Mouse (Mus musculus): ENCODE results near the gene Nxf1. TPM values are rescaled to one million over a fixed set of nuclear protein-coding genes. Genes with fewer than 3 reads are reported as not detected.

Nxf1 gene
- 200 and 218 TPM in 2 replicates for polyA plus RNA-seq (2015; fragmentation: Nextera tagmentation; extraction: Ambion mirVana)

DNA sequence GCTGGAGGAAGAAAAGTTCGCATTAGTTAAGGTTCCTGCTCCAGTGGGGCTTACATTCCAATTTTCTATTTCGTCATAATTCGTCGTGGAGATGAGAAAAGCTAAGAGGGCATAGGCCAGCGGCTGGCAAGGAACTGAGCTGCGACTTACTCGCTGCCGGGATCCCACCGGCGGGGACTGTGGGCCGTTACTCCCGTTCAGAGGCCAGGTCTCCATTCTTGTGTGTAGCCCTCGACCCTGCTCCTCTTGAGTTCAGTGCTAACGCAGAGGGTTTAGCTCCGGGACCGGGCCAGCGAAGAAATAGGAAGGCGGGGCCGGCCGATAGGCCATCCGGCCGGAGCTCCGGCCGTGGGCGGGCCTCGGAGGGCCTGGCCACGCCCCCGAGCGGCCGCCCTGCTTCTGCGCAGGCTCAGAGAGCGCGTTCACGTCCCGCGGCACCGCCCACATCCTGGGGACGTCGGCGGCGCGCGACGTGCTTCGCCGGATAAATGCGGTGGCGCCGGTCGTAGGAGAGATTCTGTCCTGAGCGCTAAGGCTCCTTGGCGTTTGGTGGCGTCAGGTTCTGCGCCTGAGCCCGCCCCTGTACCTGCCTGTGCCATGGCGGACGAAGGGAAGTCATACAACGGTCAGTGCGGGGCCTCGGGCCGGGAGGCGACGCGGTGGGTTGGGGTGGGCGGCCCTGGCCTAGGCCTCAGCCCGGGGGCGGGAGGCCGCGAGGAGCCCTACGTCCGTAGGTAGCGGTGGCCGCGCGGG lies at the start of gene Nxf1:
Gene Nxf1, plus strand, starts transcription at position 439 of the 753 bp plus-strand sequence.
- Histone ChIP-seq H3K4me2 (ENCODE audit: low read length) (peak within 1 kb of the TSS; percentile 87), H3K4me3 (replicated peaks; ENCODE audit: low read length) (peak within 1 kb of the TSS; percentile 88)
- under 1% methylated on average over 72 of the region's 75 CpGs for WGBS

DNA sequence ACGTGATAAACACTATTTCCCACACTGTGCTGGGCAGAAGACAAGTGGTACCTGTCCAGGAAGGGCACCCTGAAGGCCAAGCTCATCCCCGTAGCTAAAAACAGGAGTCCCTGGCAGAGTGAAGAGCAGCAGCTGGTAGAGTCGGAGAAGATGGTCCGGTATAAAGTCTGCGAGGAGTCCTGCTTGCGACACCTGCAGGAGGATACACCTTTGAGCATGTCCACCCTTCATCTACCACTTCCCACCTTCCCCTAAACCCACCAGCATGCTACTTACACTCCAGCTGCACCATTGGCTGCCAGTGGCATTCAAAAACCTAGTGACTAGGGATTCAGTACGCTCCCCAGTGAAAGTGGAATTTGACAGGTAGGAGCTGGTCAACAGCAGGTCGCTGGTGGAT lies 47.9 kb upstream of the Nxf1 start:
- ATAC-seq, result no peak
- Histone ChIP-seq H3K27ac (ENCODE audit: low read length) (no peak overlapping the region), H3K4me1 (replicated peaks; ENCODE audit: control insufficient read depth, insufficient read depth, low read length) (peaks cover 29% of the 10 kb centered on the region), H3K36me3 (ENCODE audit: control insufficient read depth, insufficient read depth) (peaks cover 31% of the 10 kb centered on the region), H3K9ac (replicated peaks; ENCODE audit: low read depth, low read length) (no peak overlapping the region), H3K9me3 (ENCODE audit: control insufficient read depth, low read length) (no peaks in the 10 kb centered on the region), H3K4me2 (ENCODE audit: low read length) (no peak overlapping the region), H3K4me3 (replicated peaks; ENCODE audit: low read length) (no peak overlapping the region), H3K27me3 (replicated peaks; ENCODE audit: control insufficient read depth, insufficient read depth, low read length) (no peaks in the 10 kb centered on the region)
- WGBS, result 96% methylated on average over 8 of the region's 8 CpGs

More for the DNA sequence above, at the start of gene Nxf1:
- Histone ChIP-seq H3K27ac (ENCODE audit: low read length) (peak within 1 kb of the TSS; percentile 86), H3K36me3 (ENCODE audit: control insufficient read depth, insufficient read depth) (peaks cover 13% of the 10 kb centered on the region; the same call in 1 of the 2 replicates), H3K27me3 (replicated peaks; ENCODE audit: control insufficient read depth, insufficient read depth, low read length) (no peaks in the 10 kb centered on the region), H3K4me1 (replicated peaks; ENCODE audit: control insufficient read depth, insufficient read depth, low read length) (peaks cover 24% of the 10 kb centered on the region), H3K9ac (replicated peaks; ENCODE audit: low read depth, low read length) (peak within 1 kb of the TSS; percentile 82), H3K9me3 (ENCODE audit: control insufficient read depth, low read length) (no peaks in the 10 kb centered on the region)
- peak; percentile 96 for ATAC-seq

DNA sequence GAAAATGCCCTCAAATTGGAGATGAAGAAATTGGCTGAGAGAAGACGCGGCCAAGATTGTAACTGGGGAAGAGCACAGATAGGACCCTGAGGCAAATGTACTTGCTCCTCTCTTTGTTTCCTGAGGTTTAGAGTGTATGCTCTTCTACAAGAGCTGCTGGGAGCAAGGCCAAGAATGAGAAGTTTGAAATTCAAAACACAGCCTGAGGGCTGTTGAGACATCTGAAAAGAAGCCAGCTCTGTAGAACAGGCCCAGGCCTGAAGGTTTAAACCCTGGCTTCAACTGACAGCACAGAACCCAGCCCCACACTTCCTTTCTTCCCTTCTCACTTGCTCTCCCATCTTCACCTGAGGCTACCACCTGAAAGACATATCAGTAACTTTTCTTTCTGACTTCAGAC lies 46.8 kb upstream of the Nxf1 start:
- no peak overlapping the region for H3K27ac ChIP-seq (ENCODE audit: low read length)

DNA sequence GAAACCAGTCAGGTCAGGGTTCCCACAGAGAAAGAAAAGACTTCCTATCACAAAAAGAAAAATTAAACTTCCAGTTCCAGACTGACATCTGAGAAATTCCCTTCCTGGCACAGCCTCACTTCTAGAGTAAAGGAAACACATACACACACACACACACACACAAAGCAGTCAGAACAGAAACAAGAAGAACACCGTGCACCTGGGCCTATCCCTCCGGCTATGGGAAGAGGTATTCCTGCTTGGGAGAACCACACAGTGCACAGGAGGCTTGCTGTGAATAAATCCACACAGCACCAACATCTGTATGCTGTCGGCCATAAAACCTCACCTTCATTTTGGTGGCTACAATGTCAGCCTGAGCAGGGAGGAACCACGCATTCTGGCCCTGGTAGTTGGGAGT lies 45.4 kb upstream of the Nxf1 start:
- Histone ChIP-seq H3K36me3 (ENCODE audit: control insufficient read depth, insufficient read depth) (peaks cover 29% of the 10 kb centered on the region), H3K9ac (replicated peaks; ENCODE audit: low read depth, low read length) (no peak overlapping the region), H3K4me1 (replicated peaks; ENCODE audit: control insufficient read depth, insufficient read depth, low read length) (peaks cover 36% of the 10 kb centered on the region), H3K9me3 (ENCODE audit: control insufficient read depth, low read length) (no peaks in the 10 kb centered on the region), H3K4me2 (ENCODE audit: low read length) (peak overlapping the region; percentile 73), H3K4me3 (replicated peaks; ENCODE audit: low read length) (no peak overlapping the region), H3K27me3 (replicated peaks; ENCODE audit: control insufficient read depth, insufficient read depth, low read length) (no peaks in the 10 kb centered on the region), H3K27ac (ENCODE audit: low read length) (no peak overlapping the region)
- 76% methylated on average over 4 of the region's 4 CpGs for WGBS
- ATAC-seq, result no peak

More for the DNA sequence above, 46.8 kb upstream of the Nxf1 start:
- no peak overlapping the region for H3K9ac ChIP-seq (replicated peaks; ENCODE audit: low read depth, low read length)
- no peaks in the 10 kb centered on the region for H3K9me3 ChIP-seq (ENCODE audit: control insufficient read depth, low read length)
- no peak overlapping the region for H3K4me2 ChIP-seq (ENCODE audit: low read length)
- ATAC-seq, result no peak
- peaks cover 35% of the 10 kb centered on the region for H3K4me1 ChIP-seq (replicated peaks; ENCODE audit: control insufficient read depth, insufficient read depth, low read length)
- H3K36me3 ChIP-seq (ENCODE audit: control insufficient read depth, insufficient read depth), result peaks cover 31% of the 10 kb centered on the region
- H3K4me3 ChIP-seq (replicated peaks; ENCODE audit: low read length), result no peak overlapping the region
- 74% methylated on average over 2 of the region's 2 CpGs for WGBS
- no peaks in the 10 kb centered on the region for H3K27me3 ChIP-seq (replicated peaks; ENCODE audit: control insufficient read depth, insufficient read depth, low read length)

DNA sequence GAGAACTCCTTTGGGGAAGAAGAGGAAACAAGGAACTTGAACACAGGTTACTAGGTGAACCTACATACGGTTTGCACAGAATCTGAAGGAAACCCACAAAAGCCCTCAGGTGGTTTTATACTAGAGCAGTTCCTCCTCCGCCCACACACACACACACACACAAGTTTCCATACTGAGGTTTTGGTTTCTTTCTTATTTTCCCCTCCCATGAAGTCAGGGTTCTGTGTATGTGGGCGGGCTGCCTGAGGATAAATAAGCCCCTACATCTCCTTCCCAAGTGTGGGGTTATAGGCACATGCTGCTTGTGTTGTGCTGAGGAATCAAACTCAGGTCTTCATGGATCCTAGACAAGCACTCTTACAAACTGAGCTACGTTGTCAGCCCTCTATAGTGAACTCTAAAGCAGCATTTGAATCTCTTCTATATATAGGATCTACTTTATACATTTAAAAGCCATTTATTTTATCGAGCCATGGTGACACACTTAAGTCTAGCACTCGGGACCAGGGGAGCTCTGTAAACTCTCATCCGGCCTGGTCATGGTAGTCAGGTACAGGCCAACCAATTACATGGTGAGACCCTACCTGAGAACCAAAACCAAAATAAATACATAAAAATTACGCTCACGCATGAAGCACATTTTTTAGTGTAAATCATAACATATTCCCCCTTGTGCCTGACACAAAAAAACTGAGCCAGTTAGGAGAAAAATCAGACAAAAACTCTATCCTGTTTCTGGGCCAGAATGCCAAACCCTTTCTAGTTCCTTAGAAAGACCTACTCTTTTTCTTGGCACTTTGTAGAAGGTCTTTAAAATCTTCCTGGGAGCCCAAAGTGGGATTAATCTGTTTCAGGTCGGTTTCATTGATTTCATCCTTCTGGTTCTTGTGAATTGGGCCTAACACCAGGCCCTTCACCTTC lies 44.7 kb upstream of the Nxf1 start:
- Histone ChIP-seq H3K27ac (ENCODE audit: low read length) (peak overlapping the region; percentile 91), H3K9ac (replicated peaks; ENCODE audit: low read depth, low read length) (peak overlapping the region; percentile 94), H3K9me3 (ENCODE audit: control insufficient read depth, low read length) (no peaks in the 10 kb centered on the region), H3K36me3 (ENCODE audit: control insufficient read depth, insufficient read depth) (peaks cover 27% of the 10 kb centered on the region), H3K4me1 (replicated peaks; ENCODE audit: control insufficient read depth, insufficient read depth, low read length) (peaks cover 36% of the 10 kb centered on the region), H3K4me3 (replicated peaks; ENCODE audit: low read length) (peak overlapping the region; percentile 84), H3K27me3 (replicated peaks; ENCODE audit: control insufficient read depth, insufficient read depth, low read length) (no peaks in the 10 kb centered on the region), H3K4me2 (ENCODE audit: low read length) (peak overlapping the region; percentile 73)
- 66% methylated on average over 10 of the region's 10 CpGs for WGBS
- no peak for ATAC-seq

DNA sequence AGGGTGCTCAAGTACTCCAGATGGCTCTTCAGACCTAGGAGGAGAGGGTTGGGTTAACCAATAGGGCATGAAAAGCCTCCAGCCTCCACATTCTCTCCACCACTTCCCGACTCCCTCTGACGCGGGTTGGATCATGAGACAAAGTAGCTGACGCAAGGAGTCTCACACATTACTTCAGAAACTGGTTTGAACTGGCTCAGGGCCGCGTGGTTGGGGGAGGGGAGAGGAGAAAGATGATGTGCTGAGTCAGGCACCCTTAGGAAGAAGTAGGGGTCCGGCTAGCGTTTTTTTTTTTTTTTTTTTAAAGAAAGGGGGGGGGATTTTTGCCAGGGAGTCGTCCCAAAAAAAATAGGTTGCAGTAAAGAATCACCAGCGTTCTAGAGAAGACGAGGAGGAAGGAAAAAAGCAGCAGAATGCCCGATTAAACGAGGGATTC lies 44.0 kb upstream of the Nxf1 start:
- Histone ChIP-seq H3K4me2 (ENCODE audit: low read length) (peak overlapping the region; percentile 73), H3K9ac (replicated peaks; ENCODE audit: low read depth, low read length) (peak overlapping the region; percentile 94), H3K4me1 (replicated peaks; ENCODE audit: control insufficient read depth, insufficient read depth, low read length) (peaks cover 36% of the 10 kb centered on the region), H3K9me3 (ENCODE audit: control insufficient read depth, low read length) (no peaks in the 10 kb centered on the region), H3K4me3 (replicated peaks; ENCODE audit: low read length) (peak overlapping the region; percentile 84), H3K27ac (ENCODE audit: low read length) (peak overlapping the region; percentile 91), H3K27me3 (replicated peaks; ENCODE audit: control insufficient read depth, insufficient read depth, low read length) (no peaks in the 10 kb centered on the region), H3K36me3 (ENCODE audit: control insufficient read depth, insufficient read depth) (peaks cover 22% of the 10 kb centered on the region)
- under 1% methylated on average over 13 of the region's 13 CpGs for WGBS
- peak; percentile 62 for ATAC-seq

DNA sequence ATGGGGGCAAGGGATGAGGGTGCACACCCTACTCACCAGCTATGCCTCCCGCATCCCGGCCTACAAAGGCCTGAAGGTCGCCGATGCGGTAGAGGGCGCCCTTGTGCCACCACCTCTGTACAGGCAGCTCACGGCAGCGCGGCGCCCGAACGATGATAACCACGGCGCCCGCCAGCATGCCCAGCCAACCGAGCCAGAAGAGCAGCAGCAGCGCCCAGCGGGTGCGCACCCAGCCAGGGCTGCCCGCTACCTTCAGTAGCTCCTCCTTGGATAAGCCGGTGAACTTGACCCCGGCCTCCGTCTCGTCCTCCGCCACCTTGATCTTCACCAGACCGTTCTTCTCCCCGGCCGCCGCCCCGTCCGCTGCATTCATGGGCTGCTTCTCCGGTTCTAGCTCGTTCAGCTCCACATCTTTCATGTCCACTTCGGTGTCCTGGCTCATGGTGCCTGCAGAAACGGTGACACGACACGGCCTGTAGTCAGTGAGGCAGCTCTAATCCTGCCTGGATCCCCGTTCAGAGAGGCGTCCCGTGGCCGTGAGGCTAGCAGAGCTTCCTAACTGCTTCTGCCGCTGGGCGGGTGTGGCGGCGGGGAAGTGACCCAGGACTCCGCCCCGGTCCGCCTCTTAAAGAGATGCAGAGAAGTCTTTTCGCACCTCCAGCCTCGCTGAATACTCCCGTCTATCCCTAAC lies 43.4 kb upstream of the Nxf1 start:
- Histone ChIP-seq H3K4me3 (replicated peaks; ENCODE audit: low read length) (peak overlapping the region; percentile 84), H3K4me2 (ENCODE audit: low read length) (peak overlapping the region; percentile 73), H3K9ac (replicated peaks; ENCODE audit: low read depth, low read length) (peak overlapping the region; percentile 94), H3K9me3 (ENCODE audit: control insufficient read depth, low read length) (no peaks in the 10 kb centered on the region), H3K4me1 (replicated peaks; ENCODE audit: control insufficient read depth, insufficient read depth, low read length) (peaks cover 36% of the 10 kb centered on the region), H3K27me3 (replicated peaks; ENCODE audit: control insufficient read depth, insufficient read depth, low read length) (no peaks in the 10 kb centered on the region), H3K36me3 (ENCODE audit: control insufficient read depth, insufficient read depth) (peaks cover 16% of the 10 kb centered on the region), H3K27ac (ENCODE audit: low read length) (peak overlapping the region; percentile 91)
- peak; percentile 96 for ATAC-seq
- under 1% methylated on average over 51 of the region's 51 CpGs for whole genome bisulfite sequencing

DNA sequence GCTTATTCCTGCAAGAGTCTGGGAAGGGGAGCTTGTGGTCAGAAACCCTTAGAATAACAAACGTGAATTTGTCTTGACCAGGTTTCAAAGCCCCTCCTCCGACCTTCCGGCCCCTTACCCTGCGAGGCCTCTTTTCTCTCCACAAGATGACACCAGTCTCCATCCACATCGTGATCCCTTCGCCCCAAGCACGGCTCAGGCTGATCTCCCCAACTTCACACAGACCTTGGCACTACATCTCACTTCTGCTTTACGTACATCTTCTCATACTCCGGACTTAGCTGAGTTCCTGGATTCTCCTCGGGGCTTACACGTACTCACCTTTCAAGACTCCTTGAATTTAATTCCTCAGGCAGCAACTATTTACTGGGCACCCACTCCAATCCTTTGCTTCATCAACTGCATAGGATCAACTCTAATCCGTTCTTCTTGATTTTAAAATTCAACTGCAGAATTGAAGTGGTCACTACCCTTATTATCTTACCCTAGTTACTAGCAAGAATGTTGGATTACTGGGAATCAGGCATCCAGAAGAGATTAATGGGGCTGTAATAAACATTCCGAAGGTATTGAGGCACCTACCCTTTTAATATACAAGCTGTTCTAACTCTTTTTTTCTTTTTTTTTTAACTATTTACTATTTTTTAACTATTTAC lies 42.7 kb upstream of the Nxf1 start:
- Histone ChIP-seq H3K9ac (replicated peaks; ENCODE audit: low read depth, low read length) (peak overlapping the region; percentile 94), H3K4me1 (replicated peaks; ENCODE audit: control insufficient read depth, insufficient read depth, low read length) (peaks cover 36% of the 10 kb centered on the region)
- WGBS, result 7% methylated on average over 13 of the region's 13 CpGs

More for the DNA sequence above, 42.7 kb upstream of the Nxf1 start:
- ATAC-seq, result peak; percentile 6; the same call in 1 of the 2 replicates
- Histone ChIP-seq H3K27me3 (replicated peaks; ENCODE audit: control insufficient read depth, insufficient read depth, low read length) (no peaks in the 10 kb centered on the region), H3K9me3 (ENCODE audit: control insufficient read depth, low read length) (no peaks in the 10 kb centered on the region), H3K4me3 (replicated peaks; ENCODE audit: low read length) (peak overlapping the region; percentile 84), H3K27ac (ENCODE audit: low read length) (peak overlapping the region; percentile 91), H3K36me3 (ENCODE audit: control insufficient read depth, insufficient read depth) (peaks cover 9% of the 10 kb centered on the region), H3K4me2 (ENCODE audit: low read length) (peak overlapping the region; percentile 73)
